Mouse (Mus musculus): ENCODE measurements around the gene Grb10. TPM values are rescaled to one million over a fixed set of nuclear protein-coding genes. Genes with fewer than 3 reads are reported as not detected.

Grb10 gene
- polyA plus RNA-seq, 1 experiment from 2014 or later, result 45.9 TPM

- no peak overlapping the region for H3K4me3 ChIP-seq (ENCODE audit: low read depth, low read length)
- 70% methylated on average over 4 of the region's 4 CpGs for WGBS
- H3K27me3 ChIP-seq (replicated peaks; ENCODE audit: control insufficient read depth, insufficient read depth, low read length), result no peaks in the 10 kb centered on the region
- H3K36me3 ChIP-seq (ENCODE audit: control insufficient read depth, insufficient read depth), result no peaks in the 10 kb centered on the region
- no peak overlapping the region for H3K4me2 ChIP-seq (replicated peaks; ENCODE audit: low read depth)
- no peaks in the 10 kb centered on the region for H3K4me1 ChIP-seq (replicated peaks; ENCODE audit: control insufficient read depth, insufficient read depth, low read length)
- no peak overlapping the region for H3K27ac ChIP-seq (ENCODE audit: low read depth, low read length)
- H3K9me3 ChIP-seq (ENCODE audit: control insufficient read depth), result no peaks in the 10 kb centered on the region
- H3K9ac ChIP-seq (ENCODE audit: low read depth, low read length), result no peak overlapping the region
- no peak for ATAC-seq
- no peak for TF ChIP-seq CTCF (IDR thresholded peaks at IDR 0.05; ENCODE audit: low read depth)
These were observed 20.5 kb upstream of the Grb10 start for GRCm38 (mm10) chr11:12059005-12059404.

GRCm38 (mm10) chr11:12048547-12049327, 10.3 kb upstream of the Grb10 start:
- Histone ChIP-seq H3K27ac (ENCODE audit: low read depth, low read length) (no peak overlapping the region), H3K4me2 (replicated peaks; ENCODE audit: low read depth) (no peak overlapping the region), H3K9ac (ENCODE audit: low read depth, low read length) (no peak overlapping the region), H3K9me3 (ENCODE audit: control insufficient read depth) (no peaks in the 10 kb centered on the region), H3K27me3 (replicated peaks; ENCODE audit: control insufficient read depth, insufficient read depth, low read length) (no peaks in the 10 kb centered on the region; the same call in 1 of the 2 replicates), H3K36me3 (ENCODE audit: control insufficient read depth, insufficient read depth) (no peaks in the 10 kb centered on the region), H3K4me3 (ENCODE audit: low read depth, low read length) (no peak overlapping the region), H3K4me1 (replicated peaks; ENCODE audit: control insufficient read depth, insufficient read depth, low read length) (no peaks in the 10 kb centered on the region)
- TF ChIP-seq CTCF (IDR thresholded peaks at IDR 0.05; ENCODE audit: low read depth), result no peak
- ATAC-seq, result no peak
- WGBS, result 52% methylated on average over 2 of the region's 2 CpGs

- ATAC-seq, result no peak
- Histone ChIP-seq H3K27me3 (replicated peaks; ENCODE audit: control insufficient read depth, insufficient read depth, low read length) (no peaks in the 10 kb centered on the region; the same call in none of the 2 replicates), H3K4me2 (replicated peaks; ENCODE audit: low read depth) (no peak overlapping the region), H3K9me3 (ENCODE audit: control insufficient read depth) (no peaks in the 10 kb centered on the region), H3K36me3 (ENCODE audit: control insufficient read depth, insufficient read depth) (no peaks in the 10 kb centered on the region), H3K27ac (ENCODE audit: low read depth, low read length) (no peak overlapping the region), H3K4me1 (replicated peaks; ENCODE audit: control insufficient read depth, insufficient read depth, low read length) (no peaks in the 10 kb centered on the region), H3K9ac (ENCODE audit: low read depth, low read length) (no peak overlapping the region), H3K4me3 (ENCODE audit: low read depth, low read length) (no peak overlapping the region)
- WGBS, result 74% methylated on average over 1 of the region's 1 CpGs
- no peak for TF ChIP-seq CTCF (IDR thresholded peaks at IDR 0.05; ENCODE audit: low read depth)
These were observed 9.7 kb upstream of the Grb10 start for GRCm38 (mm10) chr11:12048135-12048534.

GRCm38 (mm10) chr11:12044245-12044644, 5.8 kb upstream of the Grb10 start:
- Histone ChIP-seq H3K27me3 (replicated peaks; ENCODE audit: control insufficient read depth, insufficient read depth, low read length) (peaks cover 14% of the 10 kb centered on the region), H3K9me3 (ENCODE audit: control insufficient read depth) (no peaks in the 10 kb centered on the region), H3K4me3 (ENCODE audit: low read depth, low read length) (no peak overlapping the region), H3K4me1 (replicated peaks; ENCODE audit: control insufficient read depth, insufficient read depth, low read length) (no peaks in the 10 kb centered on the region), H3K4me2 (replicated peaks; ENCODE audit: low read depth) (no peak overlapping the region), H3K9ac (ENCODE audit: low read depth, low read length) (no peak overlapping the region), H3K27ac (ENCODE audit: low read depth, low read length) (no peak overlapping the region), H3K36me3 (ENCODE audit: control insufficient read depth, insufficient read depth) (no peaks in the 10 kb centered on the region)
- TF ChIP-seq CTCF (IDR thresholded peaks at IDR 0.05; ENCODE audit: low read depth), result peak; percentile 28
- no peak for ATAC-seq
- WGBS, result 60% methylated on average over 3 of the region's 3 CpGs

- H3K4me1 ChIP-seq (replicated peaks; ENCODE audit: control insufficient read depth, insufficient read depth, low read length), result no peaks in the 10 kb centered on the region
- H3K9ac ChIP-seq (ENCODE audit: low read depth, low read length), result no peak overlapping the region
- no peaks in the 10 kb centered on the region for H3K36me3 ChIP-seq (ENCODE audit: control insufficient read depth, insufficient read depth)
- H3K27ac ChIP-seq (ENCODE audit: low read depth, low read length), result no peak overlapping the region
- H3K4me3 ChIP-seq (ENCODE audit: low read depth, low read length), result no peak overlapping the region
- no peak for ATAC-seq
- 75% methylated on average over 4 of the region's 4 CpGs for WGBS
- TF ChIP-seq CTCF (IDR thresholded peaks at IDR 0.05; ENCODE audit: low read depth), result no peak
- H3K9me3 ChIP-seq (ENCODE audit: control insufficient read depth), result no peaks in the 10 kb centered on the region
- peaks cover 29% of the 10 kb centered on the region for H3K27me3 ChIP-seq (replicated peaks; ENCODE audit: control insufficient read depth, insufficient read depth, low read length)
- H3K4me2 ChIP-seq (replicated peaks; ENCODE audit: low read depth), result no peak overlapping the region
These were observed 3.3 kb upstream of the Grb10 start for GRCm38 (mm10) chr11:12041787-12042186.

- no peak for ATAC-seq
- no peaks in the 10 kb centered on the region for H3K9me3 ChIP-seq (ENCODE audit: control insufficient read depth)
- H3K9ac ChIP-seq (ENCODE audit: low read depth, low read length), result no peak overlapping the region
- 75% methylated on average over 6 of the region's 6 CpGs for WGBS
- no peak for TF ChIP-seq CTCF (IDR thresholded peaks at IDR 0.05; ENCODE audit: low read depth)
- H3K4me3 ChIP-seq (ENCODE audit: low read depth, low read length), result no peak overlapping the region
- H3K4me2 ChIP-seq (replicated peaks; ENCODE audit: low read depth), result no peak overlapping the region
- peaks cover 33% of the 10 kb centered on the region for H3K27me3 ChIP-seq (replicated peaks; ENCODE audit: control insufficient read depth, insufficient read depth, low read length)
- no peaks in the 10 kb centered on the region for H3K36me3 ChIP-seq (ENCODE audit: control insufficient read depth, insufficient read depth)
- H3K27ac ChIP-seq (ENCODE audit: low read depth, low read length), result no peak overlapping the region
- no peaks in the 10 kb centered on the region for H3K4me1 ChIP-seq (replicated peaks; ENCODE audit: control insufficient read depth, insufficient read depth, low read length)
These were observed 2.9 kb upstream of the Grb10 start for GRCm38 (mm10) chr11:12041379-12041778.

Measured in intestine, postnatal 0 days (tissue).